Mouse (Mus musculus) ES-Bruce4 (cell line): ENCODE data around the gene Dbp.

ENCODE experiments used
- CTCF ChIP-seq: IDR thresholded peaks from one replicate; pipeline ENCODE4 v1.8.1; 2011; ENCODE audit warnings: low read depth, low read length
- EP300 ChIP-seq: IDR thresholded peaks from 2 replicates; pipeline ENCODE4 v1.6.1; 2011; ENCODE audit warnings: low read depth, low read length; ENCODE audit not compliant: insufficient read depth
- POLR2A ChIP-seq: IDR thresholded peaks from one replicate; pipeline ENCODE4 v1.8.1; 2011; ENCODE audit warnings: low read length; ENCODE audit not compliant: insufficient read depth

DNA sequence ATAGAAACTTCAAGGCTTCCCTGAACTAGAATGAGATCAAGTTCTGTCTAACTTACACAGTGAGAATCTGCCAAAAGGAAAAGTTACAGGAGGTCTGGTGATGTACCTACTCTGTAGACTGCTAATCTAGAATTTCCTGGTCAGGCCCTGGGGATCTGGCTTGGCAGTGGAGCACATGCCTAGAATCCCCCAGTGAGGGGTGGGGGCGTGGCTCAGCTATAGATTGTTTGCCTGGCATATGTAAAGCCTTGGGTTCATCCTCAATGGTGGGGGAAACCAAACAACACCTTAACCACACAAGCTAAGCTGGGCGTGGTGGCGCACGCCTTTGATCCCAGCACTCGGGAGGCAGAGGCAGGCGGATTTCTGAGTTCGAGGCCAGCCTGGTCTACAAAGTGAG lies 7.0 kb upstream of the Dbp start:
- TF ChIP-seq EP300 (no peak), CTCF (no peak), POLR2A (no peak)
